Mouse (Mus musculus) embryo, embryonic 11.5 days (tissue): Measurements from ENCODE around the gene Gm37240.
A peak's percentile ranks its signal among the peaks of the same experiment; 100 is the strongest.

Source experiments
- DNase-seq: peaks from one replicate; pipeline ENCODE4 v3.0.0-alpha.2; 2012; ENCODE audit warnings: low read depth, low spot score

The Gm37240 gene

GRCm38 (mm10) chr3:85500096-85500495, 387.2 kb downstream of the Gm37240 start:
- no peak for DNase-seq

GRCm38 (mm10) chr3:85496146-85496545, 391.2 kb downstream of the Gm37240 start:
- DNase-seq: no peak

- DNase-seq: no peak
Measured at GRCm38 (mm10) chr3:85493796-85494195, 393.5 kb downstream of the Gm37240 start.

- DNase-seq: no peak
Measured at GRCm38 (mm10) chr3:85490204-85490603, 397.1 kb downstream of the Gm37240 start.

- DNase-seq: no peak
Measured at GRCm38 (mm10) chr3:85487379-85487778, 399.9 kb downstream of the Gm37240 start.

GRCm38 (mm10) chr3:85485536-85486190, 401.7 kb downstream of the Gm37240 start:
- no peak for DNase-seq

GRCm38 (mm10) chr3:85482636-85483035, 404.7 kb downstream of the Gm37240 start:
- peak; percentile 26 for DNase-seq

- no peak for DNase-seq
Measured at GRCm38 (mm10) chr3:85480638-85481037, 406.7 kb downstream of the Gm37240 start.

GRCm38 (mm10) chr3:85478731-85479130, 408.6 kb downstream of the Gm37240 start:
- no peak for DNase-seq

- no peak for DNase-seq
Measured at GRCm38 (mm10) chr3:85469711-85470110, 417.6 kb downstream of the Gm37240 start.

- no peak for DNase-seq
Measured at GRCm38 (mm10) chr3:85468995-85469394, 418.3 kb downstream of the Gm37240 start.

- no peak for DNase-seq
Measured at GRCm38 (mm10) chr3:85465283-85466025, 421.9 kb downstream of the Gm37240 start.

GRCm38 (mm10) chr3:85460021-85460420, 427.3 kb downstream of the Gm37240 start:
- no peak for DNase-seq

- DNase-seq: no peak
Measured at GRCm38 (mm10) chr3:85456983-85457382, 430.3 kb downstream of the Gm37240 start.

- DNase-seq: no peak
Measured at GRCm38 (mm10) chr3:85455453-85455852, 431.9 kb downstream of the Gm37240 start.

- no peak for DNase-seq
Measured at GRCm38 (mm10) chr3:85454001-85454400, 433.3 kb downstream of the Gm37240 start.

GRCm38 (mm10) chr3:85449461-85449860, 437.9 kb downstream of the Gm37240 start:
- DNase-seq: no peak

GRCm38 (mm10) chr3:85442781-85443180, 444.5 kb downstream of the Gm37240 start:
- DNase-seq: no peak

- DNase-seq: no peak
Measured at GRCm38 (mm10) chr3:85442261-85442660, 445.1 kb downstream of the Gm37240 start.

- no peak for DNase-seq
Measured at GRCm38 (mm10) chr3:85435406-85435805, 451.9 kb downstream of the Gm37240 start.

- DNase-seq: no peak
Measured at GRCm38 (mm10) chr3:85431208-85431607, 456.1 kb downstream of the Gm37240 start.

GRCm38 (mm10) chr3:85423376-85423997, 463.8 kb downstream of the Gm37240 start:
- DNase-seq: no peak

- DNase-seq: no peak
Measured at GRCm38 (mm10) chr3:85421403-85421802, 465.9 kb downstream of the Gm37240 start.
